Mouse (Mus musculus) gastrocnemius, postnatal 25 days (tissue): ENCODE results near the gene Hykk. TPM values are rescaled to one million over a fixed set of nuclear protein-coding genes. Genes with fewer than 3 reads are reported as not detected.
A peak's percentile ranks its signal among the peaks of the same experiment; 100 is the strongest.
"Not testable (repeated sequence)": the region's sequence is repeated elsewhere in the genome, so short reads cannot be mapped to it uniquely, and the experiment has no call there.

Experiments used
- DNase-seq: peaks from one replicate; pipeline ENCODE4 v3.0.0; 2022
- long read RNA-seq, 2 experiments: library from polyadenylated mRNA; stranded (forward); transcript quantifications; one replicate each; pipeline ENCODE4 v2.0.0; 2021
- total RNA-seq, 2 experiments: library from RNA; stranded (reverse); gene quantifications; 1 replicate in 1 of 2; 2 replicates in 1 of 2; pipeline ENCODE4 v1.2.3; 2021

Gene Hykk
- under 1 TPM; 0.83 to 0.84 TPM for total RNA-seq
- long read RNA-seq, experiment 1, partial matches to known transcripts = 0 of 2 reads
- long read RNA-seq, experiment 1, other reads (novel, unspliced or antisense) = 2 of 2 reads
- long read RNA-seq, experiment 2, partial matches to known transcripts = 0 of 1 reads
- long read RNA-seq, experiment 2, other reads (novel, unspliced or antisense) = 1 of 1 reads

GRCm38 (mm10) chr9:54917010-54917677, at the start of gene Hykk:
Hykk (plus strand) TSS chr9:54917283.
- DNase-seq = peak; percentile 92

GRCm38 (mm10) chr9:54878759-54879158, 38.3 kb upstream of the Hykk start:
- no peak for DNase-seq

GRCm38 (mm10) chr9:54892111-54892510, 25.0 kb upstream of the Hykk start:
- DNase-seq = no peak

GRCm38 (mm10) chr9:54897097-54897496, 20.0 kb upstream of the Hykk start:
- DNase-seq = no peak

GRCm38 (mm10) chr9:54909446-54909845, 7.6 kb upstream of the Hykk start:
- no peak for DNase-seq

- DNase-seq = no peak
Measured at GRCm38 (mm10) chr9:54915576-54915975, 1.5 kb upstream of the Hykk start.

- no peak for DNase-seq
Measured at GRCm38 (mm10) chr9:54916401-54916800, 682 bp upstream of the Hykk start.

- no peak for DNase-seq
Measured at GRCm38 (mm10) chr9:54918191-54918590, 1.1 kb downstream of the Hykk start.

- no peak for DNase-seq
Measured at GRCm38 (mm10) chr9:54918781-54919180, 1.7 kb downstream of the Hykk start.

- no peak for DNase-seq
Measured at GRCm38 (mm10) chr9:54919946-54920345, 2.9 kb downstream of the Hykk start.

GRCm38 (mm10) chr9:54930741-54931140, 13.7 kb downstream of the Hykk start:
- no peak for DNase-seq

- DNase-seq = no peak
Measured at GRCm38 (mm10) chr9:54931765-54932164, 14.7 kb downstream of the Hykk start.

- no peak for DNase-seq
Measured at GRCm38 (mm10) chr9:54932379-54932778, 15.3 kb downstream of the Hykk start.

GRCm38 (mm10) chr9:54942071-54942470, 25.0 kb downstream of the Hykk start:
- no peak for DNase-seq

GRCm38 (mm10) chr9:54944467-54944866, 27.4 kb downstream of the Hykk start:
- no peak for DNase-seq

GRCm38 (mm10) chr9:54946256-54946655, 29.2 kb downstream of the Hykk start:
- DNase-seq = no peak

- no peak for DNase-seq
Measured at GRCm38 (mm10) chr9:54949465-54949864, 32.4 kb downstream of the Hykk start.

GRCm38 (mm10) chr9:54950162-54950561, 33.1 kb downstream of the Hykk start:
- not testable (repeated sequence) for DNase-seq

- peak; percentile 94 for DNase-seq
Measured at GRCm38 (mm10) chr9:54950575-54951321, 33.7 kb downstream of the Hykk start, which contains the start of the genes Psma4 and AY074887. Psma4 (plus strand) TSS chr9:54950790. AY074887 (minus strand) TSS chr9:54950998.

GRCm38 (mm10) chr9:54961059-54961458, 44.0 kb downstream of the Hykk start:
- no peak for DNase-seq

- DNase-seq = no peak
Measured at GRCm38 (mm10) chr9:54963669-54964068, 46.6 kb downstream of the Hykk start.

GRCm38 (mm10) chr9:54969972-54970637, 53.0 kb downstream of the Hykk start:
- no peak for DNase-seq

GRCm38 (mm10) chr9:54980674-54981073, 63.6 kb downstream of the Hykk start, which contains the start of gene Chrna5:
Chrna5 (plus strand) TSS chr9:54980880.
- no peak for DNase-seq
